Comparison of ENCODE assay signal across 8 mouse cellular contexts in genomic region chr12:113075063-113075454, GRCm38 (mm10). TPM values are rescaled to one million over a fixed set of nuclear protein-coding genes. Genes with fewer than 3 reads are reported as not detected.
DNase-seq lines count a peak whose midpoint lies in the region; ATAC-seq and TF ChIP-seq lines count a peak whose summit lies in the region.

No protein-coding gene starts in this region.

- peaks cover 28% of the 10 kb centered on the region for H3K36me3 ChIP-seq in hindbrain, embryonic 14.5 days (replicated peaks; ENCODE audit: control insufficient read depth, insufficient read depth)

- H3K9ac ChIP-seq in hindbrain, embryonic 14.5 days, result peak overlapping the region; percentile 71

- CTCF ChIA-PET in Patski (lab: Charles Lee), result interaction anchor here (0.9 to 3.5 kb wide), 7 partner anchors 12 to 70 kb away, joined by 3 to 26 read pairs (median 4); no protein-coding TSS in a partner anchor

- ATAC-seq in Patski, result peak; percentile 88
- ATAC-seq in hindbrain, embryonic 14.5 days (ENCODE audit: low FRiP score), result peak; percentile 79

- H3K4me1 ChIP-seq in hindbrain, embryonic 14.5 days (replicated peaks; ENCODE audit: control insufficient read depth, insufficient read depth, low read length), result peaks cover 18% of the 10 kb centered on the region

- H3K27ac ChIP-seq in hindbrain, embryonic 14.5 days, result peak overlapping the region; percentile 94

- no peak for TF ChIP-seq CTCF in Patski (IDR thresholded peaks at IDR 0.05)

- POLR2A ChIA-PET in Patski (lab: Charles Lee), result interaction anchor here (0.6 kb wide), 1 partner anchor 11 kb away, joined by 4 read pairs; no protein-coding TSS in a partner anchor

- DNase-seq in Patski (ENCODE audit: low read depth, low spot score), result no peak
- DNase-seq in cerebellum, postnatal 14 days, result peak; percentile 95 to 96
- DNase-seq in frontal cortex, postnatal 25 days (ENCODE audit: low spot score in 2 of 2), result peak; percentile 72 to 82
- peak; percentile 85 for DNase-seq in hindbrain, embryonic 14.5 days (ENCODE audit: low spot score)
- DNase-seq in layer of hippocampus, postnatal 36 days, result peak; percentile 84 to 85
- peak; percentile 91 for DNase-seq in lung, postnatal 36 days
- peak; percentile 93 for DNase-seq in retina, postnatal 1 day
- DNase-seq in urinary bladder, adult 18-20 months (ENCODE audit: low spot score in 2 of 2), result peak; percentile 74 to 79

- no peaks in the 10 kb centered on the region for H3K27me3 ChIP-seq in Patski
- H3K27me3 ChIP-seq in hindbrain, embryonic 14.5 days (ENCODE audit: control insufficient read depth, insufficient read depth, low read length), result no peaks in the 10 kb centered on the region

- no peaks in the 10 kb centered on the region for H3K9me3 ChIP-seq in hindbrain, embryonic 14.5 days (ENCODE audit: control insufficient read depth, low read length)

- in situ Hi-C loops in Patski (cut with MboI; ENCODE audit: low pct_unique_long_range_greater_than_20kb), result no loop called here

- peak overlapping the region; percentile 40 for H3K4me3 ChIP-seq in hindbrain, embryonic 14.5 days (replicated peaks; ENCODE audit: low read length)

- peak overlapping the region; percentile 94 for H3K4me2 ChIP-seq in hindbrain, embryonic 14.5 days (replicated peaks)

- WGBS in hindbrain, embryonic 14.5 days, result 3% methylated on average over 10 of the region's 10 CpGs

RNA-seq across cellular contexts. Expression of gene Tex22, which starts 0.8 kb away (rescaled TPM):
- polyA plus RNA-seq in Patski (2021), result not detected
- 0.40 TPM in 1 of 2 replicates, not detected in the other for polyA plus RNA-seq in hindbrain, embryonic 14.5 days (2014; fragmentation: Nextera tagmentation; extraction: Ambion mirVana)
- under 1 TPM; 0.27 to 0.46 TPM for total RNA-seq in layer of hippocampus, postnatal 36 days (2021)

RNA-seq across cellular contexts. Expression of gene Mta1, which starts 23.0 kb away (rescaled TPM):
- polyA plus RNA-seq in Patski (2021), result 95.8 TPM
- polyA plus RNA-seq in hindbrain, embryonic 14.5 days (2014; fragmentation: Nextera tagmentation; extraction: Ambion mirVana), result 17.8 and 19.3 TPM in 2 replicates
- total RNA-seq in layer of hippocampus, postnatal 36 days (2021), result 10 to 100 TPM; 69.1 to 77.8 TPM
